Mouse (Mus musculus) liver, adult 2 months (tissue): ENCODE results near the gene Tmem140. TPM values are rescaled to one million over a fixed set of nuclear protein-coding genes. Genes with fewer than 3 reads are reported as not detected.
A peak's percentile ranks its signal among the peaks of the same experiment; 100 is the strongest.

Experiments
- DNase-seq: peaks from one replicate; pipeline ENCODE4 v3.0.0-alpha.2; 2011; ENCODE audit warnings: low read depth, low spot score; ENCODE audit errors: extremely low read depth
- H3K27ac ChIP-seq: fragments of 200-500 bp; replicated peaks from 2 replicates; pipeline ENCODE4 v1.5.1; 2012; ENCODE audit warnings: low read depth, mild to moderate bottlenecking, control low read depth, inconsistent platforms, low read length; ENCODE audit not compliant: insufficient read depth
- H3K27me3 ChIP-seq: fragments of 200-500 bp; 2 replicates; pipeline ENCODE4 v1.6.1; 2012; ENCODE audit warnings: mild to moderate bottlenecking, moderate library complexity, low read length, inconsistent platforms; ENCODE audit not compliant: control insufficient read depth, insufficient read depth
- H3K36me3 ChIP-seq: fragments of 200-500 bp; 2 replicates; pipeline ENCODE4 v1.6.1; 2012; ENCODE audit warnings: low read length, inconsistent platforms; ENCODE audit not compliant: control insufficient read depth, insufficient read depth
- H3K4me1 ChIP-seq: fragments of 200-500 bp; 2 replicates; pipeline ENCODE4 v1.6.1; 2011; ENCODE audit warnings: low read length; ENCODE audit not compliant: control insufficient read depth, insufficient read depth
- H3K4me3 ChIP-seq: fragments of 200-500 bp; 2 replicates; pipeline ENCODE4 v1.5.1; 2011; ENCODE audit warnings: low read depth, mild to moderate bottlenecking, control low read depth, low read length, moderate library complexity; ENCODE audit not compliant: insufficient read depth
- H3K79me2 ChIP-seq: fragments of 200-500 bp; 2 replicates; pipeline ENCODE4 v1.6.1; 2012; ENCODE audit warnings: inconsistent platforms, mild to moderate bottlenecking, low read length, moderate library complexity; ENCODE audit not compliant: control insufficient read depth, insufficient read depth
- H3K9ac ChIP-seq: fragments of 200-500 bp; 2 replicates; pipeline ENCODE4 v1.6.1; 2012; ENCODE audit warnings: low read depth, mild to moderate bottlenecking, control low read depth, inconsistent platforms, low read length
- CTCF ChIP-seq: fragments of 200-500 bp; IDR thresholded peaks from 2 replicates; pipeline ENCODE4 v1.5.1; 2011; ENCODE audit warnings: low read depth, low read length, control low read depth
- POLR2A ChIP-seq: fragments of 200-500 bp; IDR thresholded peaks from 2 replicates; pipeline ENCODE4 v1.6.1; 2011; ENCODE audit warnings: low read length, control low read depth; ENCODE audit not compliant: insufficient read depth; ENCODE audit errors: extremely low read depth
- WGBS: fragments of 180-500 bp; shearing (Covaris S2); methylation state at CpG from one replicate; pipeline ENCODE4 v1.1.7; 2018; 5-methylcytosine and 5-hydroxymethylcytosine counted together
- polyA plus RNA-seq: library from polyadenylated mRNA; depleted of rRNA; stranded (reverse); fragments of >200 nt; gene quantifications from 2 replicates; pipeline ENCODE4 v1.2.3, GENCODE M21; 2012
- total RNA-seq: library from RNA; depleted of rRNA; stranded (reverse); fragments of >200 nt; gene quantifications from 2 replicates; pipeline ENCODE4 v1.2.3, GENCODE M21; 2014

The Tmem140 gene
- total and polyA plus RNA-seq, 2 experiments, result 20.1 to 31.9 TPM

DNA sequence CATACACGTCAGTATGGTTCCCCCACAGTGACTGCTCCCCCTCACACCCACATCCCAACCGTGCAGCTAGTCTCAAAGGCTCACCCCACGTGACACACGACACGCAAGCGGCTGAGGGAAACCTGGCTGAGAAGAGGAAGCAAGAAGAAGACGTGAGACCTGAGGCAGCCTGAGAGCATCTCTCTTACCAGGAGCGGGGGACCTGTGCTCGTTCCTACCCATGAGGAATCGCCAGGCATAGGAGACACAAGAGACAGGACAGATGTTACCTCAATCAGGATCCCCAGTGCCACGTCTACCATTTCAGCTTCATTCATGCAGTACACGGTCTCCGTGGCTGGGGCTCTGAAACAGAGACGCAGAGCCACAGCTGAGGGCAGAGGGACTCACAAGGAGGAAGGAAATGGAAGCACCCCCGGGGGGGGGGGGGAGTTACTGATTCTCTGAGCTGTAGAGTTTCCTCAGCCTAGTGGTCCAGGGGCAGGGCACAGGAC is 12.4 kb downstream of the Tmem140 start:
- H3K4me1 ChIP-seq, result peaks cover 4% of the 10 kb centered on the region
- H3K27ac ChIP-seq, result peak overlapping the region; percentile 85
- H3K36me3 ChIP-seq, result no peaks in the 10 kb centered on the region
- H3K4me3 ChIP-seq, result peak overlapping the region; percentile 21; the same call in 1 of the 2 replicates
- H3K79me2 ChIP-seq, result no peaks in the 10 kb centered on the region
- DNase-seq, result no peak
- TF ChIP-seq POLR2A, result no peak
- TF ChIP-seq CTCF, result no peak
- peak overlapping the region; percentile 29 for H3K9ac ChIP-seq
- no peaks in the 10 kb centered on the region for H3K27me3 ChIP-seq
- WGBS, result 68% methylated on average over 15 of the region's 15 CpGs

DNA sequence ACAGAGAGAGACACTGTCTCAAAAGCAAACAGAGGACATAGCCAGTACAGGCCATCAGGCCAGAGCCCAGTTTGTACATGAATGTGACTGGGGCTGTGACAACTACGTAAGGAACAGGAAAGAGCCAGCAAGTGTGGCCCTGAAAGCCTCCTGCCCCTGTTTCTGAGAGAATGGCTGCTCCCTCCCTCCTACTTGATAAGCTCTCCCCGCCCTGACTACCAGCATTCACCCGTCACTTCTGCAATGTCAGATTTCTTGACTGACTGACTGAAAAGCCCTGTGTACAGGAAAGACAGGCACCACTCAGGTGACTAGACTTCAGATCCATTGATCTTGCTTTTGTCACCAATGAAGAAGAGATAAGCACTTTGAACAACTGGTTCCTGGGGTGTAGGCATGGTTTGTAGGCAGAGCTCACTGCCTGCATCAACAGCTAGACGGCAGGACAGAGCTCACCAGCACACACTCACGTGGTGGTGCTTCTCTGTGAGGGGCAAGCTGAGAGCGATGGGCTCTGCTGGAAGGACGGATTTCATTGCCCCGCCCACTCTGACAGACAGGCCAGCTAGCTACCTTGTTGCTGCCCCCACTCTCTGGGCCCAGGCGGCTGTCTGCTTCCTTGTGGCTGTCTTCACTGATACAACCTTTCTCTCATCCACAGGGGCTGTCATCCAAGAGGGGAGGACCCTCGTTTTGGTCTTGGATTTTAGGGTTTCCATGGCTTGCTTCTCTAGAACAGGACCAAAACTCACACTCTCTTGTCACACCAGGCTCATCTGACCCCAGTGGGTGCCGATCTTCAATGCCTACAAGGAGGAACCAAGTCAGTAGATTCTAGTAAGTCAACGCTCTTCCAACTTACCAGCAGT is 13.3 kb downstream of the Tmem140 start:
- H3K27me3 ChIP-seq, result no peaks in the 10 kb centered on the region
- no peak overlapping the region for H3K9ac ChIP-seq
- H3K4me3 ChIP-seq, result no peak overlapping the region
- H3K79me2 ChIP-seq, result no peaks in the 10 kb centered on the region
- no peak for TF ChIP-seq POLR2A
- TF ChIP-seq CTCF, result no peak
- 63% methylated on average over 12 of the region's 12 CpGs for WGBS
- no peak for DNase-seq
- H3K36me3 ChIP-seq, result no peaks in the 10 kb centered on the region
- peak overlapping the region; percentile 85 for H3K27ac ChIP-seq
- peaks cover 4% of the 10 kb centered on the region for H3K4me1 ChIP-seq

DNA sequence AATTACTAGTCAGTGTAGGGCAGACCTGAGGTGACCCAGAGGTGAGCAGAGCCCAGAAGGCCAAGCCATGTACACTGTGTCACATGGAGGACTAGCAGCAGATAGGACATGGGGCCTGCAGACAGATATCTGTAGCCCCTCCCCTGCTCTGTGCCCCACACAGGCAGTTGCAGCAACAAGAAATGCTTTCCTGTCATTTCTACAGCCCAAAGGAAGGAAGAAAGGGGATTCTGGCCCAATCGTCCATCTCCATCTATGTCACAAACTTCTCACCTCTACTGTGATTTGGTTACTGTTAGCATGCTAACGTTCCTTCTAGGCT is 13.8 kb downstream of the Tmem140 start:
- Histone ChIP-seq H3K27me3 (no peaks in the 10 kb centered on the region), H3K4me1 (peaks cover 4% of the 10 kb centered on the region), H3K9ac (no peak overlapping the region), H3K79me2 (no peaks in the 10 kb centered on the region), H3K4me3 (no peak overlapping the region), H3K36me3 (no peaks in the 10 kb centered on the region), H3K27ac (0 out of 2 replicates have a peak overlapping the region, but pooled peaks have one; percentile 2)
- WGBS, result 49% methylated on average over 2 of the region's 2 CpGs
- DNase-seq, result no peak
- TF ChIP-seq CTCF (no peak), POLR2A (no peak)

DNA sequence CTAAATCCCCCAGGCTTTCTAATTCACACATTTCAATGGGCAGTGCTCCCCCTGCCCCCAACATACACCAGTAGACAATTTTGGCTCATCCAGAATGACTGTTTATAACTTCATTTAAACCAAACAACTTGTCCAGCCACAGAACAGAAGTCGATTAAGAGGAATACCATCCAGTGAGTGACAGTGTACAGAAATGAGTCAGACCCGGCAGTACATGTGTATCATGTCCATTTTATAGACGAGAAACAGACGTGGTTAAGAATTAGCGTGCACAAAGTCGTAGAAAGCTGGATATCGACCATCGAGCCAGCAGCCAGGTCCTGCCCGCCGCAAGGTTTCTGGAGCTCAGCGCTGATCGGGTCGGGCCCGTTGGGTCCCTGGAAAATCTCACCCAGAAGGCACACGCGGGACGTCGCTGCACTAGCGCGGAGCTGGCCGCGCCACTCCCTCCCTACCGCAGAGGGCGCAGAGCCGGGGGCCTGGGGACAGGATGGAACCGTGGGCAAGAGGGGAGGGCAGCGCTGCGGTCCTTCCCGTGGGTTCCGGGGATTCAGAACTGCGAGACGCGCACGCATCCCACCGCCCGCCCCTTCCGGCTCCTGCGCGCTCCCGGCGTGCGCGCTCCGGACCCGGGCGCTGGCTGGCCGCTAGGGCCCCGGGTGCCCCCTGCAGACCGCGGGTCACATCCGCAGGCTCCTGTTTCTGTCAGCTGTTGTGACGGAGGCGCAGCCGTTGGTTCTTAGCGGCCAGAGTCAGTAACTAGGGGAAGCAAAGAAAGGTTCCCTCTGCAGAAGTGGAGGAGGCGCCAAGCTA is 14.8 kb downstream of the Tmem140 start, which contains the start of gene Cyren:
TSS of gene Cyren (minus strand) at position 552 of the 813 bp plus-strand sequence.
- peak; percentile 72 for DNase-seq

GRCm38 (mm10) chr6:34879101-34879740 is 16.3 kb downstream of the Tmem140 start:
- H3K79me2 ChIP-seq, result no peaks in the 10 kb centered on the region
- no peaks in the 10 kb centered on the region for H3K27me3 ChIP-seq
- H3K9ac ChIP-seq, result no peak overlapping the region
- no peaks in the 10 kb centered on the region; the same call in 1 of the 2 replicates for H3K36me3 ChIP-seq
- peaks cover 4% of the 10 kb centered on the region for H3K4me1 ChIP-seq
- no peak for TF ChIP-seq POLR2A
- TF ChIP-seq CTCF, result no peak
- DNase-seq, result no peak
- H3K4me3 ChIP-seq, result no peak overlapping the region
- WGBS, result 83% methylated on average over 16 of the region's 16 CpGs
- H3K27ac ChIP-seq, result peak overlapping the region; percentile 10; the same call in 1 of the 2 replicates

More for the DNA sequence above, 14.8 kb downstream of the Tmem140 start, which contains the start of gene Cyren:
- peak within 1 kb of the TSS; percentile 82 for H3K4me3 ChIP-seq
- H3K4me1 ChIP-seq, result peaks cover 4% of the 10 kb centered on the region
- under 1% methylated on average over 54 of the region's 56 CpGs for WGBS
- no peaks in the 10 kb centered on the region for H3K79me2 ChIP-seq
- H3K36me3 ChIP-seq, result no peaks in the 10 kb centered on the region
- H3K9ac ChIP-seq, result peak within 1 kb of the TSS; percentile 90
- TF ChIP-seq CTCF, result peak; percentile 71
- peak; percentile 90 for TF ChIP-seq POLR2A
- H3K27me3 ChIP-seq, result no peaks in the 10 kb centered on the region
- H3K27ac ChIP-seq, result peak within 1 kb of the TSS; percentile 72
